Mouse (Mus musculus) cerebellum, postnatal 14 days (tissue): ENCODE data around the gene Ift20.
"Not testable (repeated sequence)": the region's sequence is repeated elsewhere in the genome, so short reads cannot be mapped to it uniquely, and the experiment has no call there.

Experiments used
- DNase-seq, 2 experiments: peaks; one replicate each; pipeline ENCODE4 v3.0.0; 2021; ENCODE audit warnings: mixed read lengths in 2 of 2

Ift20 gene

GRCm38 (mm10) chr11:78568827-78569226 is 32.7 kb downstream of the Ift20 start:
- DNase-seq = no peak

GRCm38 (mm10) chr11:78569806-78570205 is 33.6 kb downstream of the Ift20 start:
- no peak for DNase-seq

DNA sequence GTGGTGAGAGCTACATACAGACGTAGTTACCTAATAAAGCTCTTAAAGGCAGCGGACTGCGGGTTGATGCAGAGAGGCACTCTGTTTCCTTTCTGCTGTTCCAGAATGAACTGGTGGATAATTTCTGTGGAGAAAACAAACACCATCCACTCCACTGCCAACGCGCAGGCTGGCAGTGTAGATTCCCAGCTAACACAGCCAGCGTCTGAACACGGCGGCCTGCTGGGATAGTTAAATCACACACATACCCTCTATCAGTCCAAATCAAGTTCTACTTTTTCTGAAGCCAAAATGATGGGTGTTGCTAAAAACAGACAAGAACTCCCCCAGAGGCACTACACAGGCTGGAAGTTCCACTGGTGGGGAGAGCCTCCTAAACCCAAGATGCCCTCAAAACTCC is 35.3 kb downstream of the Ift20 start:
- no peak for DNase-seq

DNA sequence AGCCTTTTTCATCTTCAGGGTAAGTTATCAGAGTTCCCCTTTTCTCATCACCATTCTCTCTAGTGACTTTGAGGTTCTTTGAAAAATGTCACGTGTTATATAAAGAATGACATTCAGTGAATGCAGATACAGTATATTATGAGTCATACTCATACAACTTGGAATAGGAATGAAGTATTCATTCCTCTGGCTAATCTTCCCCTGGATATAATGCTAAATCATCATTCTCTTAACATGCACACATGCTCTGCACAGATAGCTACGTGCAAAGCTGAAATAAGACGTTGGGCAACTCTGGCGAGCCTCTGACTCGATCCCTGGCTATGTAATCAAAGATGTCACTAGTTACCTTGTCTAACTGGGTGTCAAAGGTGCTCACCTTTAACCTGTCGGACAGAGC is 35.7 kb downstream of the Ift20 start:
- no peak for DNase-seq

DNA sequence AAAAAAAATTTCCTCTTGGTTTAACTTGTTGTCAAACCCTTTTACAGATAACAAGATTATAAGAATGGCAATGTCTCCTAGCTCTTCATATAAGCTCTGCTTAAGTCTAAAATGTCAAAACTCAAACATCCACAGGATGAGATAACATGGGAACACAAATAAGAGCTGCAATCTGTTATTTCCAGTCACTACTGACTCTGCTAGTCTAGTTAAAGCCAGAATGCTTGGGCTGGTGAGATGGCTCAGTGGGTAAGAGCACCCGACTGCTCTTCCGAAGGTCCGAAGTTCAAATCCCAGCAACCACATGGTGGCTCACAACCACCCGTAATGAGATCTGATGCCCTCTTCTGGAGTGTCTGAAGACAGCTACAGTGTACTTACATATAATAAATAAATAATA is 37.9 kb downstream of the Ift20 start:
- not testable (repeated sequence) for DNase-seq

GRCm38 (mm10) chr11:78574536-78574935 is 38.4 kb downstream of the Ift20 start:
- no peak for DNase-seq

DNA sequence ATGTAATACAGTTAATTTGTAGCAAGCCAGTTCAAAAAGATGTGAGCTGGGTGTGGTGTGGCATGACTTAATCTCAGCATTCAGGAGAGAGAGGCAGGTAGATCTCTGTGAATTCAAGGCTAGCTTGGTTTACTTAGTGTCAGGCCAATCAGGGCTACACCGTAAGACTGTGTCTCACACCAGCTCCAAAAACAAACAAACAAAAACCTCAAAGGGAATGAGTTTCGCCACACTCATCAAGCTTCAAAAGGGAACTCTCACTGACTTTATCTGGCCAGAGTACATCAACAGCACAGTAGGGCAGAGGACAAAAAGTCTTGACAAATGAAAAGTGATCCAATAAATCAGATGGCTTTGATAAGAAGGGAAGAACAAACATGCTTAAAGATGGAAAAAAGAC is 38.8 kb downstream of the Ift20 start:
- DNase-seq = no peak

DNA sequence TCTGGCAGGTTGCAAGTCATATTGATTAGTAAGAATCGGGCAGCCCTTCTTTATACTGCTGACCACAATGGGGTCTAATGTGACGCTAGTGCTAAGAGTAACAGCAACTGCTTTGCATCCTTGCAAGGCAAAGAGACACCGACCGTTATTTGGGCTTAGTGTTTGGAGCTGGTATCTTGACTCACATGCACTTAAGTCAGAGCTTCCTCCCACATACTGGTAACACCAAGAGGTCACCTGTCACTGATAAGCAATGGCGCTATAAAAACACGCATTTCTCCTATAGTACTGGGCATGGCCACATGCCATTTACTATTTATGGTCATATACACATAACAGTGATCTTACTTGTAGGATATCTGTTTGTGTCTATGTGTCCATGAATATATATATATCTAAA is 46.7 kb downstream of the Ift20 start:
- no peak for DNase-seq

DNA sequence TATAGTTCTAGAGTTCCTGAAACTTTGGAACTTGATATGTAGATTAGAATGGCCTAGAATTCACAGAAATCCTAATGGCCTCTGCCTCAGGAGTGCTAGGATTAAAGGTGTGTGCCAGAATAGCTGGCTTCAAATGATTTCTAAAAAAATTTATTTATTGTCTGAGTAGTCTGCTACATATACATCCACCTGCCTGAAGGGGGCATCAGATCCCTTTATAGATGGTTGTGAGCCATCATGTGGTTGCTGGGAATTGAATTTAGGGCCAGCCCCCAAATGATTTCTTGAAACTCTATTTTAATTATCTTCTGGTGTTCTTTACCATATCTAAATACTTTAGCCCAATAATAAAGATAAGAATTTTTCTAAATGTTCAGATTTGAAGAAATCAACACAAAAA is 49.9 kb downstream of the Ift20 start:
- DNase-seq = no peak

GRCm38 (mm10) chr11:78587677-78588076 is 51.5 kb downstream of the Ift20 start:
- not testable (repeated sequence) for DNase-seq
